Mouse (Mus musculus): ENCODE measurements around the gene Stat6.
A peak's percentile ranks its signal among the peaks of the same experiment; 100 is the strongest.

The Stat6 gene

GRCm38 (mm10) chr10:127642772-127643552 is at the start of gene Stat6:
Gene Stat6 (plus strand): TSS chr10:127642986.
- peak; percentile 94 for DNase-seq (ENCODE audit: low read depth, low spot score)

- DNase-seq (ENCODE audit: low read depth, low spot score), result no peak
Observed at GRCm38 (mm10) chr10:127594405-127594804, 48.4 kb upstream of the Stat6 start.

- DNase-seq (ENCODE audit: low read depth, low spot score), result no peak
Observed at GRCm38 (mm10) chr10:127594930-127595715, 47.7 kb upstream of the Stat6 start.

- no peak for DNase-seq (ENCODE audit: low read depth, low spot score)
Observed at GRCm38 (mm10) chr10:127596321-127596941, 46.4 kb upstream of the Stat6 start.

- DNase-seq (ENCODE audit: low read depth, low spot score), result no peak
Observed at GRCm38 (mm10) chr10:127597311-127597901, 45.4 kb upstream of the Stat6 start.

GRCm38 (mm10) chr10:127598607-127599006 is 44.2 kb upstream of the Stat6 start:
- DNase-seq (ENCODE audit: low read depth, low spot score), result no peak

GRCm38 (mm10) chr10:127599252-127599651 is 43.5 kb upstream of the Stat6 start:
- no peak for DNase-seq (ENCODE audit: low read depth, low spot score)

- DNase-seq (ENCODE audit: low read depth, low spot score), result no peak
Observed at GRCm38 (mm10) chr10:127599779-127600541, 42.8 kb upstream of the Stat6 start.

GRCm38 (mm10) chr10:127602194-127602593 is 40.6 kb upstream of the Stat6 start:
- DNase-seq (ENCODE audit: low read depth, low spot score), result no peak

- no peak for DNase-seq (ENCODE audit: low read depth, low spot score)
Observed at GRCm38 (mm10) chr10:127603437-127604371, 39.1 kb upstream of the Stat6 start.

- DNase-seq (ENCODE audit: low read depth, low spot score), result peak; percentile 78
Observed at GRCm38 (mm10) chr10:127604465-127605250, 38.1 kb upstream of the Stat6 start.

- no peak for DNase-seq (ENCODE audit: low read depth, low spot score)
Observed at GRCm38 (mm10) chr10:127605251-127605547, 37.6 kb upstream of the Stat6 start.

GRCm38 (mm10) chr10:127605756-127606155 is 37.0 kb upstream of the Stat6 start:
- peak; percentile 69 for DNase-seq (ENCODE audit: low read depth, low spot score)

GRCm38 (mm10) chr10:127607059-127607458 is 35.7 kb upstream of the Stat6 start:
- no peak for DNase-seq (ENCODE audit: low read depth, low spot score)

- DNase-seq (ENCODE audit: low read depth, low spot score), result no peak
Observed at GRCm38 (mm10) chr10:127609415-127610065, 33.2 kb upstream of the Stat6 start.

- DNase-seq (ENCODE audit: low read depth, low spot score), result no peak
Observed at GRCm38 (mm10) chr10:127610066-127610415, 32.7 kb upstream of the Stat6 start.

- DNase-seq (ENCODE audit: low read depth, low spot score), result no peak
Observed at GRCm38 (mm10) chr10:127612079-127612775, 30.6 kb upstream of the Stat6 start.

GRCm38 (mm10) chr10:127614236-127615033 is 28.4 kb upstream of the Stat6 start:
- no peak for DNase-seq (ENCODE audit: low read depth, low spot score)

Data from A20 (cell line).